ENCODE assay signal across 23 mouse cellular contexts in genomic region chr1:163573533-163573932, GRCm38 (mm10).
DNase-seq lines count a peak whose midpoint lies in the region; ATAC-seq and TF ChIP-seq lines count a peak whose summit lies in the region.
"Had no signal": no experiment of that assay in that cellular context is flagged by ENCODE, and none has a peak within 500 bp of the region (broad histone marks: within the 10 kb centered on the region; RNA-seq: fewer than 3 reads in every experiment).

No protein-coding gene starts in this region.

- H3K9me3 ChIP-seq in embryonic facial prominence, embryonic 12.5 days, result no peaks in the 10 kb centered on the region
- no peaks in the 10 kb centered on the region for H3K9me3 ChIP-seq in limb, embryonic 12.5 days
- H3K9me3 ChIP-seq: embryonic facial prominence, embryonic 13.5 days; forebrain, embryonic 12.5 days; forebrain, embryonic 15.5 days; heart, embryonic 10.5 days; hindbrain, embryonic 12.5 days; hindbrain, embryonic 15.5 days had no signal

- peak overlapping the region; percentile 72; the same call in 1 of the 2 replicates for H3K27ac ChIP-seq in embryonic facial prominence, embryonic 12.5 days
- H3K27ac ChIP-seq in embryonic fibroblast, embryonic 13.5 days (ENCODE audit: insufficient read depth, low read length), result peak overlapping the region; percentile 85
- H3K27ac ChIP-seq in limb, embryonic 12.5 days, result peak overlapping the region; percentile 78
- H3K27ac ChIP-seq: forebrain, embryonic 12.5 days; forebrain, embryonic 15.5 days; heart, adult 2 months; heart, embryonic 10.5 days; hindbrain, embryonic 12.5 days; hindbrain, embryonic 15.5 days had no signal

- H3K4me3 ChIP-seq in embryonic facial prominence, embryonic 12.5 days, result no peak overlapping the region
- no peak overlapping the region for H3K4me3 ChIP-seq in embryonic fibroblast, embryonic 13.5 days (ENCODE audit: insufficient read depth, low read length)
- H3K4me3 ChIP-seq in limb, embryonic 12.5 days (replicated peaks), result no peak overlapping the region
- H3K4me3 ChIP-seq: embryonic facial prominence, embryonic 13.5 days; forebrain, embryonic 12.5 days; forebrain, embryonic 15.5 days; heart, adult 2 months; heart, embryonic 10.5 days; hindbrain, embryonic 12.5 days; hindbrain, embryonic 15.5 days had no signal

- H3K27me3 ChIP-seq in embryonic facial prominence, embryonic 12.5 days, result no peaks in the 10 kb centered on the region
- H3K27me3 ChIP-seq in limb, embryonic 12.5 days, result no peaks in the 10 kb centered on the region
- H3K27me3 ChIP-seq: embryonic facial prominence, embryonic 13.5 days; forebrain, embryonic 12.5 days; forebrain, embryonic 15.5 days; hindbrain, embryonic 12.5 days; hindbrain, embryonic 15.5 days had no signal

- no peak for DNase-seq in Muller cell, postnatal 12 days (ENCODE audit: inconsistent ontology term)
- DNase-seq in left cerebral cortex, postnatal 10 days (ENCODE audit: extremely low spot score in 1 of 2, low spot score in 2 of 2), result no peak
- no peak for DNase-seq in layer of hippocampus, postnatal 25 days (ENCODE audit: extremely low spot score in 1 of 2, low spot score in 1 of 2)
- no peak for DNase-seq in heart, adult 18-20 months
- DNase-seq: adrenal gland, postnatal 10 days; adrenal gland, postnatal 36 days; cerebellum, adult 18-20 months; cerebellum, adult 9-10 months; cerebellum, postnatal 14 days; gastrocnemius, postnatal 14 days; heart, adult 2 months had no signal

- intact Hi-C loops in left cerebral cortex, postnatal 10 days (cut with DNase I), result no loop called here

- H3K4me1 ChIP-seq in embryonic facial prominence, embryonic 12.5 days, result peaks cover 31% of the 10 kb centered on the region
- H3K4me1 ChIP-seq in embryonic fibroblast, embryonic 13.5 days (ENCODE audit: control insufficient read depth, insufficient read depth, low read length), result peaks cover 11% of the 10 kb centered on the region
- H3K4me1 ChIP-seq in limb, embryonic 12.5 days (replicated peaks), result peaks cover 60% of the 10 kb centered on the region
- H3K4me1 ChIP-seq: forebrain, embryonic 12.5 days; forebrain, embryonic 15.5 days; hindbrain, embryonic 12.5 days; hindbrain, embryonic 15.5 days had no signal

- ATAC-seq in embryonic facial prominence, embryonic 12.5 days (ENCODE audit: insufficient number of reproducible peaks, insufficient read depth, low FRiP score, low TSS enrichment), result no peak
- ATAC-seq in limb, embryonic 12.5 days (ENCODE audit: insufficient number of reproducible peaks, insufficient read depth, low FRiP score, low TSS enrichment, low read depth), result no peak
- ATAC-seq in megakaryocyte, adult 5-6 weeks (ENCODE audit: poor library complexity, severe bottlenecking), result peak; percentile 38; the same call in 1 of the 2 replicates
- ATAC-seq: activated CD4-positive, CD25-positive, alpha-beta regulatory T cell, adult 4 months; CD4-positive, CD25-positive, alpha-beta regulatory T cell, adult 4 months; forebrain, embryonic 15.5 days had no signal

- no peak overlapping the region for H3K9ac ChIP-seq in embryonic facial prominence, embryonic 12.5 days
- no peak overlapping the region for H3K9ac ChIP-seq in limb, embryonic 12.5 days (replicated peaks)
- H3K9ac ChIP-seq: embryonic facial prominence, embryonic 13.5 days; forebrain, embryonic 12.5 days; forebrain, embryonic 15.5 days; hindbrain, embryonic 12.5 days; hindbrain, embryonic 15.5 days had no signal

- TF ChIP-seq CTCF in embryonic fibroblast, embryonic 13.5 days (IDR thresholded peaks at IDR 0.05; ENCODE audit: borderline replicate concordance, insufficient read depth, low read length), result no peak

- no peak for TF ChIP-seq POLR2A in embryonic fibroblast, embryonic 13.5 days (IDR thresholded peaks at IDR 0.05; ENCODE audit: low read depth, low read length)

- H3K4me2 ChIP-seq in embryonic facial prominence, embryonic 12.5 days (replicated peaks), result no peak overlapping the region
- no peak overlapping the region for H3K4me2 ChIP-seq in limb, embryonic 12.5 days
- H3K4me2 ChIP-seq: forebrain, embryonic 12.5 days; forebrain, embryonic 15.5 days; hindbrain, embryonic 12.5 days; hindbrain, embryonic 15.5 days had no signal

- H3K36me3 ChIP-seq in embryonic facial prominence, embryonic 12.5 days, result no peaks in the 10 kb centered on the region
- H3K36me3 ChIP-seq in limb, embryonic 12.5 days, result no peaks in the 10 kb centered on the region
- H3K36me3 ChIP-seq: embryonic facial prominence, embryonic 13.5 days; forebrain, embryonic 12.5 days; forebrain, embryonic 15.5 days; heart, embryonic 10.5 days; hindbrain, embryonic 12.5 days; hindbrain, embryonic 15.5 days had no signal

- WGBS in embryonic facial prominence, embryonic 12.5 days, result 93% methylated on average over 1 of the region's 1 CpGs
- WGBS in limb, embryonic 12.5 days, result 100% methylated on average over 1 of the region's 1 CpGs
